Mouse (Mus musculus) neural tube, embryonic 12.5 days (tissue): Measurements from ENCODE around the gene Cct7. TPM values are rescaled to one million over a fixed set of nuclear protein-coding genes. Genes with fewer than 3 reads are reported as not detected.

Experiments used
- ATAC-seq: fragments of 200-750 bp; cut with Nextera tagmentation; 2 replicates; pipeline ENCODE4 v1.8.0; 2017; ENCODE audit warnings: low read depth, mild to moderate bottlenecking, moderate TSS enrichment, moderate library complexity; ENCODE audit not compliant: low FRiP score
- H3K27ac ChIP-seq: fragments of 300-500 bp; sonication (generic); 2 replicates; pipeline ENCODE4 v1.5.1; 2016
- H3K27me3 ChIP-seq: fragments of 300-500 bp; sonication (generic); replicated peaks from 2 replicates; pipeline ENCODE4 v1.6.1; 2016; ENCODE audit warnings: mild to moderate bottlenecking
- H3K36me3 ChIP-seq: fragments of 300-500 bp; sonication (generic); 2 replicates; pipeline ENCODE4 v1.6.1; 2016; ENCODE audit warnings: mild to moderate bottlenecking
- H3K4me1 ChIP-seq: fragments of 300-500 bp; sonication (generic); 2 replicates; pipeline ENCODE4 v1.6.1; 2016
- H3K4me2 ChIP-seq: fragments of 300-500 bp; sonication (generic); replicated peaks from 2 replicates; pipeline ENCODE4 v1.6.1; 2016; ENCODE audit warnings: mild to moderate bottlenecking
- H3K4me3 ChIP-seq: fragments of 300-500 bp; sonication (generic); 2 replicates; pipeline ENCODE4 v1.5.1; 2016
- H3K9ac ChIP-seq: fragments of 300-500 bp; sonication (generic); 2 replicates; pipeline ENCODE4 v1.6.1; 2016; ENCODE audit warnings: mild to moderate bottlenecking
- H3K9me3 ChIP-seq: fragments of 300-500 bp; sonication (generic); 2 replicates; pipeline ENCODE4 v1.6.1; 2016; ENCODE audit warnings: mild to moderate bottlenecking
- WGBS: fragments of 180-500 bp; shearing (Covaris S2); methylation state at CpG from one replicate; pipeline ENCODE4 v1.1.7; 2016; 5-methylcytosine and 5-hydroxymethylcytosine counted together
- polyA plus RNA-seq: library from polyadenylated mRNA; unstranded; fragments of >200 nt; fragmentation: Nextera tagmentation; extraction: Ambion mirVana; gene quantifications from 2 replicates; pipeline ENCODE4 v1.2.1, GENCODE M21; 2016

The Cct7 gene
- polyA plus RNA-seq = 585 and 590 TPM in 2 replicates

GRCm38 (mm10) chr6:85450697-85451663 lies at the start of gene Cct7:
TSS of gene Cct7 (plus strand) at chr6:85451514.
- peak; percentile 94 for ATAC-seq
- whole genome bisulfite sequencing = 3% methylated on average over 84 of the region's 96 CpGs
- H3K4me2 ChIP-seq = peak within 1 kb of the TSS; percentile 94
- no peaks in the 10 kb centered on the region for H3K9me3 ChIP-seq
- no peaks in the 10 kb centered on the region for H3K27me3 ChIP-seq
- H3K4me3 ChIP-seq = peak within 1 kb of the TSS; percentile 72
- peaks cover 11% of the 10 kb centered on the region; the same call in 1 of the 2 replicates for H3K36me3 ChIP-seq
- H3K9ac ChIP-seq = peak within 1 kb of the TSS; percentile 94
- peak within 1 kb of the TSS; percentile 86 for H3K27ac ChIP-seq
- peaks cover 31% of the 10 kb centered on the region for H3K4me1 ChIP-seq

- H3K36me3 ChIP-seq = no peaks in the 10 kb centered on the region
- H3K4me1 ChIP-seq = no peaks in the 10 kb centered on the region
- no peak overlapping the region for H3K9ac ChIP-seq
- no peak overlapping the region for H3K4me3 ChIP-seq
- H3K27ac ChIP-seq = no peak overlapping the region
- H3K4me2 ChIP-seq = no peak overlapping the region
- WGBS = 51% methylated on average over 2 of the region's 2 CpGs
- no peak for ATAC-seq
- H3K9me3 ChIP-seq = no peaks in the 10 kb centered on the region
- peaks cover 15% of the 10 kb centered on the region for H3K27me3 ChIP-seq
Observed at GRCm38 (mm10) chr6:85402613-85403012, 48.7 kb upstream of the Cct7 start.

GRCm38 (mm10) chr6:85403039-85403438 lies 48.3 kb upstream of the Cct7 start:
- Histone ChIP-seq H3K9ac (no peak overlapping the region), H3K9me3 (no peaks in the 10 kb centered on the region), H3K4me1 (no peaks in the 10 kb centered on the region), H3K27ac (no peak overlapping the region), H3K27me3 (peaks cover 19% of the 10 kb centered on the region), H3K4me3 (no peak overlapping the region), H3K4me2 (no peak overlapping the region), H3K36me3 (no peaks in the 10 kb centered on the region)
- 81% methylated on average over 10 of the region's 10 CpGs for WGBS
- ATAC-seq = no peak

- peaks cover 45% of the 10 kb centered on the region for H3K27me3 ChIP-seq
- H3K27ac ChIP-seq = no peak overlapping the region
- no peaks in the 10 kb centered on the region for H3K36me3 ChIP-seq
- H3K4me2 ChIP-seq = peak overlapping the region; percentile 52
- H3K4me3 ChIP-seq = peak overlapping the region; percentile 15; the same call in 1 of the 2 replicates
- 1% methylated on average over 31 of the region's 31 CpGs for WGBS
- ATAC-seq = no peak
- 0 out of 2 replicates have a peak overlapping the region, but pooled peaks have one; percentile 26 for H3K9ac ChIP-seq
- no peaks in the 10 kb centered on the region for H3K9me3 ChIP-seq
- peaks cover 7% of the 10 kb centered on the region; the same call in 1 of the 2 replicates for H3K4me1 ChIP-seq
Observed at GRCm38 (mm10) chr6:85409003-85409402, 42.3 kb upstream of the Cct7 start.

GRCm38 (mm10) chr6:85410771-85411273 lies 40.5 kb upstream of the Cct7 start:
- Histone ChIP-seq H3K27ac (no peak overlapping the region), H3K9me3 (no peaks in the 10 kb centered on the region), H3K36me3 (no peaks in the 10 kb centered on the region), H3K4me3 (no peak overlapping the region), H3K4me1 (peaks cover 7% of the 10 kb centered on the region; the same call in 1 of the 2 replicates), H3K9ac (no peak overlapping the region), H3K4me2 (no peak overlapping the region), H3K27me3 (peaks cover 43% of the 10 kb centered on the region)
- ATAC-seq = peak; percentile 68; the same call in 1 of the 2 replicates
- WGBS = 11% methylated on average over 13 of the region's 13 CpGs

DNA sequence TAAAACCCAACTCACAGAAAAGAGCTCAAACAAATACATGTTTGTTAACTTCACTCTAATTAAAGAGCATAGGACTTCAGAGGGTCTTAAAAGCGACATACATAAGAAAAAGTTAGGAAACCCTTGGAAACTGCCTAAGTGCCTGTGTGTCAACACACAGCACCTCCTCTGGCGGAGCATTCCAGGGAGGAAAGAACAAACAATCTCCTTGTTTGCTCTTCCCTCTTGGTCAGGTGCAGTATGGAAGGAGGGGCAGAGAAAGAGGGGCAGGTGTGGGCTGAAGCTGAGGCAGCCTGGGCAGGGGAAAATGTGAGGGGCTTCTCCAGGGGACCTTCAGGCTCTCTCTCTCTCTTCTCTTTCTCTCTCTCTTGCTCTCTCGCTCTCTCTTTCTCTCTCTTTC lies 35.5 kb upstream of the Cct7 start:
- Histone ChIP-seq H3K27ac (no peak overlapping the region), H3K4me2 (no peak overlapping the region), H3K9me3 (no peaks in the 10 kb centered on the region), H3K9ac (no peak overlapping the region), H3K4me3 (no peak overlapping the region), H3K4me1 (no peaks in the 10 kb centered on the region), H3K27me3 (no peaks in the 10 kb centered on the region), H3K36me3 (no peaks in the 10 kb centered on the region)
- 61% methylated on average over 3 of the region's 3 CpGs for WGBS
- no peak for ATAC-seq

- H3K27me3 ChIP-seq = peaks cover 11% of the 10 kb centered on the region; the same call in 1 of the 2 replicates
- no peak overlapping the region for H3K4me3 ChIP-seq
- no peak overlapping the region for H3K27ac ChIP-seq
- H3K9me3 ChIP-seq = no peaks in the 10 kb centered on the region
- H3K4me1 ChIP-seq = 0 out of 2 replicates have a peak, but pooled peaks cover 4% of the 10 kb centered on the region
- no peak for ATAC-seq
- WGBS = 93% methylated on average over 2 of the region's 2 CpGs
- H3K4me2 ChIP-seq = no peak overlapping the region
- no peak overlapping the region for H3K9ac ChIP-seq
- H3K36me3 ChIP-seq = no peaks in the 10 kb centered on the region
Observed at GRCm38 (mm10) chr6:85419150-85419549, 32.2 kb upstream of the Cct7 start.

DNA sequence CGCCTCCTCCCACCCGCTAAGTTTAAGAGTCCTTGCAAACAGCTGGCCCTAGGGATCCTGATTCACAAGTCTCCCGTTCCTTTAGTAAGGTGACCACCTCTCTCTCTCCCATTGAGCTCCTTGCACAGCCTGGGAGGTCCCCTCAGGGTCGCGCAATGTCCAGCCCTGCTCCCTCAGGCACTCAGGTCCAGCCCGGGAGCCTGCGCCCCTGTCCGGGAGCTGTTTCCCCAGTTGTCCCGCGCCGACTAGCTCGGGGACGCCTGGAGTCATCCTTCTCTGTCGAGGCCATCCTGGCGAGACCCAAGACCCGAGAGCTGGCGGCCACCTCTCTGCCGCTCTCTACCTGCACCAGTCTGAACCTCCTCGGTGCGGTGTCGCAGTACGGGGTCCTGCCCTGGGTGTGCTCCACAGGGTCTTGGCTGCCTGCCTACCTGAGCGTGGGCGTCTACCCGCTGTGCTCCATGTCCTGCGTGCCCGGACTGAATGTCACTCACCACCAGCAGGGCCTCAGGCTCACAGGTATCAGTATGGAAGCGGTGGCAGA lies 27.4 kb upstream of the Cct7 start, which contains the start of gene Noto:
TSS of gene Noto (plus strand) at position 51 of the 544 bp plus-strand sequence.
- WGBS = 11% methylated on average over 28 of the region's 28 CpGs
- H3K4me3 ChIP-seq = no peak within 1 kb of the TSS
- H3K27ac ChIP-seq = no peak within 1 kb of the TSS
- ATAC-seq = no peak
- no peak within 1 kb of the TSS for H3K9ac ChIP-seq
- H3K4me1 ChIP-seq = 0 out of 2 replicates have a peak, but pooled peaks cover 4% of the 10 kb centered on the region
- H3K36me3 ChIP-seq = no peaks in the 10 kb centered on the region
- H3K27me3 ChIP-seq = peaks cover 23% of the 10 kb centered on the region; the same call in 1 of the 2 replicates
- H3K9me3 ChIP-seq = no peaks in the 10 kb centered on the region
- 0 out of 2 replicates have a peak within 1 kb of the TSS, but pooled peaks have one; percentile 8 for H3K4me2 ChIP-seq

DNA sequence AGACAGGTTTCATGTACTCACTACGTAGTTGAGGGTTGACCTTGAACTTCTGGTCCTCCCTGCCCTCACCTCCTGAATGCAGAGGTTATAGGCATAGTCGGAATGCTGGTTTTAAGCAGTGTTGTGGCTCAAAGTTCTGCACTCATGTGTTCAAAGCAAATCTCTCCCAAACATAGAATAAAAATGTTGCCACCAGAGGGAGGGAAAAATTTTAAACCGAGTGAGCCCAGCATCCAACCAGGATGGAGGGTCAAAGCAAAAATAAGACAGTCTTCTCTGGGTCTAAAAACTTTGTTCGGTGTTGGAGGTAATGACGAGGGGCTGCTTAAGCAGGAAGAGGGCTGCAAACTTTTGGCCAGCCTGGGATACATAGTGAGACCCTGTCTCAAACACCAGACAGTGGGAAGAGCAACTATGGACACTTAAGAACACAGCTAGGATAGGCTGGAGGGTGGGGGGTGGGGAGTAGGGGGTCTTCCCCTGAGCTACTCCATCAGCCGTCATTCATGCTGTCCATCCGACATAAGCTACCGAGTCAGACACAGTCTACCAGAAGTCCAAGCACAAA lies 20.0 kb upstream of the Cct7 start:
- Histone ChIP-seq H3K36me3 (no peaks in the 10 kb centered on the region), H3K4me2 (peak overlapping the region; percentile 91), H3K9me3 (no peaks in the 10 kb centered on the region), H3K27me3 (peaks cover 3% of the 10 kb centered on the region; the same call in 1 of the 2 replicates), H3K9ac (peak overlapping the region; percentile 71), H3K27ac (no peak overlapping the region), H3K4me3 (peak overlapping the region; percentile 92), H3K4me1 (peaks cover 3% of the 10 kb centered on the region; the same call in 1 of the 2 replicates)
- WGBS = 51% methylated on average over 8 of the region's 8 CpGs
- ATAC-seq = peak; percentile 65

GRCm38 (mm10) chr6:85431842-85432431 lies 19.4 kb upstream of the Cct7 start, which contains the start of gene Smyd5:
TSS of gene Smyd5 (plus strand) at chr6:85431989.
- Histone ChIP-seq H3K4me1 (peaks cover 3% of the 10 kb centered on the region; the same call in 1 of the 2 replicates), H3K27ac (no peak within 1 kb of the TSS), H3K27me3 (peaks cover 3% of the 10 kb centered on the region; the same call in 1 of the 2 replicates), H3K4me3 (peak within 1 kb of the TSS; percentile 92), H3K9ac (peak within 1 kb of the TSS; percentile 71), H3K36me3 (no peaks in the 10 kb centered on the region), H3K4me2 (peak within 1 kb of the TSS; percentile 91), H3K9me3 (no peaks in the 10 kb centered on the region)
- ATAC-seq = peak; percentile 83
- under 1% methylated on average over 39 of the region's 39 CpGs for WGBS

DNA sequence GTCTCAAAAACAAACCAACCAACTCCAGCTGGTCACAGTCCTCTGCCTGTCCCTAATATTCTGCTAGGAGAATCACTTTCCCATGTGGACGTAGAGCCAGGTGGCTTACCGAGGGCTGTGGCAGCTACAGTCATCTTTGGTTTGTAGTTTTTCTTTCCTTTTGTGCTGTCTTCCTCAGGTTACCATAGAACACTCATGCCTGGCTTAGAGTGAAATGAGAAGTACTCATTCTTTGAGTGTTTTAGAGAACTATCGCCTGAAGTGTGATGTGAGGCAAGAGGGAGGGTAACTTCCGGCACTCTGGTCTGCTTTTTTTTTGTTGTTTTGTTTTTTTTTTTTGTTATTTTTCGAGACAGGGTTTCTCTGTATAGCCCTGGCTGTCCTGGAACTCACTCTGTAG lies 17.4 kb upstream of the Cct7 start:
- 83% methylated on average over 5 of the region's 5 CpGs for WGBS
- peaks cover 3% of the 10 kb centered on the region; the same call in 1 of the 2 replicates for H3K4me1 ChIP-seq
- H3K9ac ChIP-seq = no peak overlapping the region
- peaks cover 8% of the 10 kb centered on the region for H3K36me3 ChIP-seq
- no peaks in the 10 kb centered on the region for H3K9me3 ChIP-seq
- H3K27me3 ChIP-seq = no peaks in the 10 kb centered on the region
- no peak overlapping the region for H3K4me2 ChIP-seq
- H3K4me3 ChIP-seq = no peak overlapping the region
- no peak overlapping the region for H3K27ac ChIP-seq
- ATAC-seq = no peak
